Mouse (Mus musculus): ENCODE data around the gene Tmem129. TPM values are rescaled to one million over a fixed set of nuclear protein-coding genes. Genes with fewer than 3 reads are reported as not detected.
A peak's percentile ranks its signal among the peaks of the same experiment; 100 is the strongest.

The Tmem129 gene
- polyA plus RNA-seq, 1 experiment from 2014 or later = 32.5 TPM

DNA sequence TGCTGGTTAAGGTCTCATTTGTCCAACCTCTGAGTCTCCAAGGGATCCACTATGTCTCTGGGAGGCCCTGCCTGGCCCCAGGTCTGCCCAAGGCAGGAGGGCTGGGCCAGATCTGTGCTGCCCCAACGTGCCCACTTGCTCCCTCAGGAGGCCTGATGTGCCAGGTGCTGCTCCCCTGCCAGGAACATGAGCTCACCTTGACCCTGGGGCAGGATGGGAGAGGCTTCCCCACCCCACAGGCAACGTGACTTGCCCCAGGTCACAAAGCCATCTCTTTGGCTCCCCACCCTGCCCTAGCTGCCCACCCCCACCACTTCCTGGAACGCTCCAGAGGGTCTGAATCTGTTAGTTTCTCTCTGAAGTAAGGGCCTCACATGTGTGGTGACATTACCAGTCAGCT is 22.8 kb upstream of the Tmem129 start:
- Histone ChIP-seq H3K9ac (ENCODE audit: low read depth, low read length) (no peak overlapping the region), H3K4me1 (ENCODE audit: control insufficient read depth, insufficient read depth, low read depth, low read length) (no peaks in the 10 kb centered on the region), H3K9me3 (ENCODE audit: control insufficient read depth, low read length) (no peaks in the 10 kb centered on the region), H3K27me3 (replicated peaks; ENCODE audit: control insufficient read depth, insufficient read depth, low read length) (no peaks in the 10 kb centered on the region; the same call in 1 of the 2 replicates), H3K36me3 (ENCODE audit: control insufficient read depth, insufficient read depth, low read length) (no peaks in the 10 kb centered on the region), H3K4me3 (ENCODE audit: low read length) (no peak overlapping the region), H3K27ac (ENCODE audit: low read depth, low read length) (no peak overlapping the region), H3K4me2 (ENCODE audit: low read length) (no peak overlapping the region)
- WGBS = 62% methylated on average over 3 of the region's 3 CpGs
- ATAC-seq = no peak

DNA sequence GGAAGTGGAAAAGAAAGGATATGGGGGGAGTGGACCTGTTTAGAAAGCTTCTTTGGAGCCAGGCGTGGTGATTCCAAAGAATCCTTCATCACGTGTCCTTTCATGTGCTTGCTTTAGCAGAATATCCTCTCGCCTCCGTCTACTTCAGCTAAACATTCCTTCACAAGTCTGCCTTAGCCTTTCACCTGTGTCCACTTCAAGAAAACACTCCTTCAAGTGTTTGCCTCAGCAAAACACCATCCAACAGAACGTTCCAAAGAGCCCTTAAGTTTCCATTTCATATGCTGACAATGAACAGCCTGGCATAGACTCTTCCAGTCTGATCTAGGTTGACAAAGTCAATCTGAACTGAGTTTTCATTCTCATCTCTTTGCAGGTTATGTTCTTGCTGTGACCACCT is 20.0 kb upstream of the Tmem129 start:
- no peak overlapping the region for H3K4me3 ChIP-seq (ENCODE audit: low read length)
- H3K9ac ChIP-seq (ENCODE audit: low read depth, low read length) = no peak overlapping the region
- H3K27ac ChIP-seq (ENCODE audit: low read depth, low read length) = no peak overlapping the region
- H3K27me3 ChIP-seq (replicated peaks; ENCODE audit: control insufficient read depth, insufficient read depth, low read length) = no peaks in the 10 kb centered on the region
- WGBS = 87% methylated on average over 5 of the region's 5 CpGs
- no peaks in the 10 kb centered on the region for H3K36me3 ChIP-seq (ENCODE audit: control insufficient read depth, insufficient read depth, low read length)
- H3K4me1 ChIP-seq (ENCODE audit: control insufficient read depth, insufficient read depth, low read depth, low read length) = peaks cover 4% of the 10 kb centered on the region; the same call in 1 of the 2 replicates
- no peaks in the 10 kb centered on the region for H3K9me3 ChIP-seq (ENCODE audit: control insufficient read depth, low read length)
- no peak overlapping the region for H3K4me2 ChIP-seq (ENCODE audit: low read length)
- ATAC-seq = no peak

- no peak for ATAC-seq
- WGBS = 5% methylated on average over 1 of the region's 1 CpGs
- no peak overlapping the region for H3K27ac ChIP-seq (ENCODE audit: low read depth, low read length)
- no peaks in the 10 kb centered on the region for H3K9me3 ChIP-seq (ENCODE audit: control insufficient read depth, low read length)
- H3K27me3 ChIP-seq (replicated peaks; ENCODE audit: control insufficient read depth, insufficient read depth, low read length) = no peaks in the 10 kb centered on the region
- H3K4me1 ChIP-seq (ENCODE audit: control insufficient read depth, insufficient read depth, low read depth, low read length) = peaks cover 4% of the 10 kb centered on the region; the same call in 1 of the 2 replicates
- no peak overlapping the region for H3K4me3 ChIP-seq (ENCODE audit: low read length)
- no peak overlapping the region for H3K9ac ChIP-seq (ENCODE audit: low read depth, low read length)
- no peaks in the 10 kb centered on the region for H3K36me3 ChIP-seq (ENCODE audit: control insufficient read depth, insufficient read depth, low read length)
- no peak overlapping the region for H3K4me2 ChIP-seq (ENCODE audit: low read length)
These were observed 17.7 kb upstream of the Tmem129 start for GRCm38 (mm10) chr5:33675964-33676363.

DNA sequence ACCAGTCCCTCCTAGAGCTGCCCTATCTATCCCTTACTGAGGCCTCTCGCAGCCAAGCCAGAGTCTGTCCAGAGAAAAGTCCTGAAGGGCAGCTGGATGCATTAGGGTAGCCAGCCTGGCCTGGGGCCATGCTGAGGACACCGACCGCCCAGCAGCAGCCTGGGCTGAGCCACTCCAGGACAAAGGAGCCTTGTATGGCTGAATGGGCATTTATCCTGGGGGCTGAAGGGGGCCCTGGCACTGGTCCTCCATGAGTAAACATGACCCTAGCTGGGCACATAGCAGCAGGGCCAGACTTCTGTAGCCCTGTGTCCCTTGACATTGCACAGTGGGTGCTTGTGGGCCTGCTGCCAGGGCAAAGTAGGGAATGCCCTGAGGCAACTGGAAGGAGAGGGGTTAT is 16.2 kb upstream of the Tmem129 start:
- no peaks in the 10 kb centered on the region for H3K27me3 ChIP-seq (replicated peaks; ENCODE audit: control insufficient read depth, insufficient read depth, low read length)
- H3K9ac ChIP-seq (ENCODE audit: low read depth, low read length) = no peak overlapping the region
- H3K9me3 ChIP-seq (ENCODE audit: control insufficient read depth, low read length) = no peaks in the 10 kb centered on the region
- no peak overlapping the region for H3K4me3 ChIP-seq (ENCODE audit: low read length)
- no peak overlapping the region for H3K4me2 ChIP-seq (ENCODE audit: low read length)
- peaks cover 4% of the 10 kb centered on the region; the same call in 1 of the 2 replicates for H3K4me1 ChIP-seq (ENCODE audit: control insufficient read depth, insufficient read depth, low read depth, low read length)
- no peak overlapping the region; the same call in 1 of the 2 replicates for H3K27ac ChIP-seq (ENCODE audit: low read depth, low read length)
- peak; percentile 96 for ATAC-seq
- H3K36me3 ChIP-seq (ENCODE audit: control insufficient read depth, insufficient read depth, low read length) = no peaks in the 10 kb centered on the region
- 42% methylated on average over 3 of the region's 3 CpGs for WGBS

DNA sequence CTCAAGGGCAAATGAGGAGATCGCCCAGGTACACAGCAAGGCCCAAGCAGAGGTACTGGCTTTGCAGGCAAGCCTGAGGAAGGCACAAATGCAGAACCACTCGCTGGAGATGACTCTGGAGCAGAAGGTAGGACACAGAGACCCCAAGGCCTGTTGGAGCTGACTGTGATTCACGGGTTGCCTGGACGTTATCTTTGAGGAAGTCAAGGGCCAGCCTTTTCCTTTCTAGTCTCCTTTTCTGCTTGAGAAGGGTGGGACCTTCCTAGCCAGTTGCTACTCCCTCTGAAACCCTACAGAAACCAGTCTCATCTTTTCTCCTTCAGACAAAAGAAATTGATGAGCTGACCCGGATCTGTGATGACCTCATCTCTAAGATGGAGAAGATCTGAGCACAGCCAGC is 13.4 kb upstream of the Tmem129 start:
- Histone ChIP-seq H3K9ac (ENCODE audit: low read depth, low read length) (no peak overlapping the region), H3K4me2 (ENCODE audit: low read length) (no peak overlapping the region), H3K4me3 (ENCODE audit: low read length) (no peak overlapping the region), H3K9me3 (ENCODE audit: control insufficient read depth, low read length) (no peaks in the 10 kb centered on the region), H3K27ac (ENCODE audit: low read depth, low read length) (no peak overlapping the region), H3K36me3 (ENCODE audit: control insufficient read depth, insufficient read depth, low read length) (no peaks in the 10 kb centered on the region; the same call in 1 of the 2 replicates), H3K27me3 (replicated peaks; ENCODE audit: control insufficient read depth, insufficient read depth, low read length) (no peaks in the 10 kb centered on the region), H3K4me1 (ENCODE audit: control insufficient read depth, insufficient read depth, low read depth, low read length) (peaks cover 4% of the 10 kb centered on the region; the same call in 1 of the 2 replicates)
- ATAC-seq = no peak
- WGBS = 85% methylated on average over 5 of the region's 5 CpGs

DNA sequence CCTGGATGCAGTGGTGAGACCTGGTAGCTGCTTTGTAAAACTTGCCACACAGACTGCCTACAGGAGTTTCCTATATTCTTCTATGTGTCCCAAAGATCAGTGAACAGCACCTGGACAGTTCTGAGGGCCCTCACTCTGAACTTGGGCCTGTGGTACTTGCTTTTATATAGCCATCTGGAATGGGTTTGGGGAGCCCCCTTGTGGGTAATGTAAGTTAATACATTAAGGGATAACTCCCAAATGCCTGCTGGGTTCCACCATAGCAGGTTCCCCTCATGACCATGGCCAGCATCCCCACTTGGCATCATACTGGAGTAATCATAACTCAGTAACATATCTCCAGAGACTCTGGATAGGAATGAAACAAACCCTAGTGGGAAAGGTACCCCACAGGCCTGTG is 10.0 kb upstream of the Tmem129 start:
- Histone ChIP-seq H3K27ac (ENCODE audit: low read depth, low read length) (no peak overlapping the region), H3K9me3 (ENCODE audit: control insufficient read depth, low read length) (no peaks in the 10 kb centered on the region), H3K36me3 (ENCODE audit: control insufficient read depth, insufficient read depth, low read length) (no peaks in the 10 kb centered on the region; the same call in 1 of the 2 replicates), H3K4me3 (ENCODE audit: low read length) (no peak overlapping the region), H3K4me1 (ENCODE audit: control insufficient read depth, insufficient read depth, low read depth, low read length) (no peaks in the 10 kb centered on the region), H3K9ac (ENCODE audit: low read depth, low read length) (no peak overlapping the region), H3K27me3 (replicated peaks; ENCODE audit: control insufficient read depth, insufficient read depth, low read length) (no peaks in the 10 kb centered on the region), H3K4me2 (ENCODE audit: low read length) (no peak overlapping the region)
- no peak for ATAC-seq

DNA sequence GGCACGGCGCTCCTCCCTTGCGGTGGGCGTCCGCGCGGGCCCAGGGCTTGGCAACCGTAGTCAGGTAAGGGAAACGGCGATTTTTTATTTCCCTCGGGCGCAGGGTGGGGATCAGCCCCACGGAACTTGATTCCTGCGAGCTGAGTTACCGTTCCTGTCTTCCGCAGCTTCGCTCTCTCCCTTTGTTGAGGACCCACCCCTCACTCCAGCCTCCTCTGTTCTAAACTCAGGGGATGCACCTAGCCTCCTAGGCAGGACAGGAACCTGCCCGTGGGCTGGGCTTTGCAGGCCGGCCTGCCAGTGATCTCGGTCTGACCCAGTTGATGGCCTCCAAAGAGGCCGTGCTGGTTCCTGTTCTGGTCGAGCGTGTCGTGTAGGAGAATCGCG is 441 bp upstream of the Tmem129 start:
- Histone ChIP-seq H3K4me3 (ENCODE audit: low read length) (peak overlapping the region; percentile 86), H3K4me1 (ENCODE audit: control insufficient read depth, insufficient read depth, low read depth, low read length) (peaks cover 22% of the 10 kb centered on the region), H3K27ac (ENCODE audit: low read depth, low read length) (no peak overlapping the region), H3K27me3 (replicated peaks; ENCODE audit: control insufficient read depth, insufficient read depth, low read length) (no peaks in the 10 kb centered on the region), H3K4me2 (ENCODE audit: low read length) (peak overlapping the region; percentile 90), H3K9ac (ENCODE audit: low read depth, low read length) (peak overlapping the region; percentile 57), H3K9me3 (ENCODE audit: control insufficient read depth, low read length) (no peaks in the 10 kb centered on the region), H3K36me3 (ENCODE audit: control insufficient read depth, insufficient read depth, low read length) (0 out of 2 replicates have a peak, but pooled peaks cover 4% of the 10 kb centered on the region)
- WGBS = 0% methylated on average over 23 of the region's 26 CpGs
- no peak for ATAC-seq

- Histone ChIP-seq H3K4me3 (ENCODE audit: low read length) (peak overlapping the region; percentile 86), H3K27me3 (replicated peaks; ENCODE audit: control insufficient read depth, insufficient read depth, low read length) (no peaks in the 10 kb centered on the region), H3K9me3 (ENCODE audit: control insufficient read depth, low read length) (no peaks in the 10 kb centered on the region), H3K4me2 (ENCODE audit: low read length) (peak overlapping the region; percentile 90), H3K27ac (ENCODE audit: low read depth, low read length) (peak overlapping the region; percentile 98), H3K36me3 (ENCODE audit: control insufficient read depth, insufficient read depth, low read length) (0 out of 2 replicates have a peak, but pooled peaks cover 4% of the 10 kb centered on the region), H3K4me1 (ENCODE audit: control insufficient read depth, insufficient read depth, low read depth, low read length) (peaks cover 26% of the 10 kb centered on the region), H3K9ac (ENCODE audit: low read depth, low read length) (peak overlapping the region; percentile 84)
- peak; percentile 28 for ATAC-seq
- WGBS = 0% methylated on average over 32 of the region's 32 CpGs
These were observed 897 bp downstream of the Tmem129 start for GRCm38 (mm10) chr5:33657251-33657786.

DNA sequence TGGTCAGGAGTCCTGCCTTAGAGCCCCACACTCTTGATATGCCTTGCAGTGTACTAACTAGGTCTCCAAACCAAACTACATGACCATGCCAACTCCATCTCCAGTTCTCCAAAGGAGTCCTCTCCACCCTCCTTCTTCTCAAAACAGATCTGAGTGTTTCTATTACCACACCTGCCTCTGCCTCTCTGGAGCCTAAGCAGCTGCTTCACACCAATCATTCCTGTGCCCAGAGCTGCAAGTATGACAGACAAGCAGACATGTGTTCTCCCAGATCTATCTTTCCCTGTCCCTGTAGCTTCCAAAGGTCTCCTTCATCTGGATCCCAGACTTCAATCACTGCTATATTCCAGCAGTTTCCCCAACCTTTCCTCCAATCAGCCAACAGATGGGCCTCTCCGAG is 1.5 kb downstream of the Tmem129 start:
- Histone ChIP-seq H3K27ac (ENCODE audit: low read depth, low read length) (no peak overlapping the region), H3K27me3 (replicated peaks; ENCODE audit: control insufficient read depth, insufficient read depth, low read length) (no peaks in the 10 kb centered on the region), H3K4me3 (ENCODE audit: low read length) (peak overlapping the region; percentile 86), H3K36me3 (ENCODE audit: control insufficient read depth, insufficient read depth, low read length) (0 out of 2 replicates have a peak, but pooled peaks cover 4% of the 10 kb centered on the region), H3K9me3 (ENCODE audit: control insufficient read depth, low read length) (no peaks in the 10 kb centered on the region), H3K4me2 (ENCODE audit: low read length) (peak overlapping the region; percentile 90), H3K9ac (ENCODE audit: low read depth, low read length) (peak overlapping the region; percentile 84), H3K4me1 (ENCODE audit: control insufficient read depth, insufficient read depth, low read depth, low read length) (peaks cover 26% of the 10 kb centered on the region)
- 48% methylated on average over 1 of the region's 1 CpGs for WGBS
- ATAC-seq = no peak

Measured in hindbrain, embryonic 16.5 days (tissue).